Mouse (Mus musculus) kidney, postnatal 0 days (tissue): ENCODE measurements at regions not wholly inside any gene's neighbourhood (a gene's known extent, or its start where the extent isn't known, plus 50 kb on each side); places are given as distances from the start of the nearest gene placed in this dataset.

Source experiments
- ATAC-seq: fragments of 200-750 bp; cut with Nextera tagmentation; replicated peaks from 2 replicates; pipeline ENCODE4 v1.8.0; 2017; ENCODE audit warnings: low read depth, moderate number of reproducible peaks, moderate TSS enrichment, moderate library complexity; ENCODE audit not compliant: low FRiP score
- DNase-seq: peaks from one replicate; pipeline ENCODE4 v3.0.0-alpha.2; 2016; ENCODE audit warnings: low spot score
- H3K27ac ChIP-seq: fragments of 300-500 bp; sonication (generic); 2 replicates; pipeline ENCODE4 v1.5.1; 2014; ENCODE audit warnings: mild to moderate bottlenecking
- H3K27me3 ChIP-seq: fragments of 300-500 bp; sonication (generic); 2 replicates; pipeline ENCODE4 v1.6.1; 2014; ENCODE audit warnings: low read length, mixed read lengths; ENCODE audit not compliant: insufficient read depth
- H3K36me3 ChIP-seq: fragments of 300-500 bp; sonication (generic); 2 replicates; pipeline ENCODE4 v1.6.1; 2014; ENCODE audit warnings: low read length, mixed read lengths; ENCODE audit not compliant: insufficient read depth
- H3K4me1 ChIP-seq: fragments of 300-500 bp; sonication (generic); replicated peaks from 2 replicates; pipeline ENCODE4 v1.6.1; 2014; ENCODE audit warnings: antibody characterized with exemption, low read length, mixed read lengths; ENCODE audit not compliant: insufficient read depth
- H3K4me2 ChIP-seq: fragments of 300-500 bp; sonication (generic); 2 replicates; pipeline ENCODE4 v1.6.1; 2014; ENCODE audit warnings: mild to moderate bottlenecking, low read length, moderate library complexity, mixed read lengths
- H3K4me3 ChIP-seq: fragments of 300-500 bp; sonication (generic); replicated peaks from 2 replicates; pipeline ENCODE4 v1.5.1; 2014; ENCODE audit warnings: low read depth, low read length
- H3K9ac ChIP-seq: fragments of 300-500 bp; sonication (generic); 2 replicates; pipeline ENCODE4 v1.6.1; 2014; ENCODE audit warnings: low read depth, low read length
- H3K9me3 ChIP-seq: fragments of 300-500 bp; sonication (generic); replicated peaks from 2 replicates; pipeline ENCODE4 v1.6.1; 2016; ENCODE audit warnings: low read length, inconsistent platforms, mixed read lengths
- CTCF ChIP-seq: IDR thresholded peaks from 2 replicates; pipeline ENCODE4 v1.5.1; 2016; ENCODE audit warnings: antibody characterized with exemption, low read depth, mild to moderate bottlenecking, moderate library complexity
- WGBS: fragments of 180-500 bp; shearing (Covaris S2); extraction: QIAGEN DNeasy Blood & Tissue Kit; methylation state at CpG from one replicate; pipeline ENCODE4 v1.1.7; 2014; 5-methylcytosine and 5-hydroxymethylcytosine counted together

DNA sequence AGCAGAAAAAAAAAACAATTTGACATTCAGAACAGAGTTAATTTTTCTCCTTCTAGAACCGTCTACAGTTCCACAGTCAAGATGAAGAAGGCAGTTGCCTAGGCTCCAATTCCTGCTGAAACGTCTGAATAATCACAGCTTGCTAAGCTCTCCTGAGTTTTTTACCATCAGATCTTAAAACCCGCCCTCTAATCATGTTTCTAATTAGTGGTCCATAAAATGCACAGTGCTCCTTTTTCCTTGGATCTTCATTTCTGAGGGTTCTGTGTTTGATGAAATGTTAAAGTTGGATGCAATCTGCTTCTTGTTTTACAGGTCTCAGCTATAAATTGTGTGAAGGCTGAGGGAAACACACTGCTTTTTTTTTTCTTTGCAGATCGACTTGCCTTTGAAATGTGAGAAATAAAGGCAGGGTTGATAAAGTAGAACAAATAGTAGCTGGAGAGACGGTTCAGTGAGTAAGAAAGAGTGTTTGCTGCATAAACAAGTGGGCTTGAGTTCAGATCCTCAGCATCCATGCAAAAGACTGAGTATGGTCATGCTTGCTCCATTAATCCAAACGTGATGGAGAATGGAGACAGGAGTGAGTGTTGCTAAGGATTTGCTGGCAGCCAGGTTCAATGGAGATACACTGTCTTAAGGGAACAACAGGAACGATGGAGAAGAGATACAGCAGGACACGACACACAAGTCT lies 499.3 kb downstream of the Nuf2 start:
- no peak overlapping the region for H3K9ac ChIP-seq
- 30% methylated on average over 8 of the region's 8 CpGs for WGBS
- DNase-seq (peak; percentile 75), ATAC-seq (no peak)
- no peak overlapping the region for H3K4me3 ChIP-seq
- H3K27ac ChIP-seq, result no peak overlapping the region
- no peaks in the 10 kb centered on the region for H3K4me1 ChIP-seq
- TF ChIP-seq CTCF, result no peak
- no peaks in the 10 kb centered on the region for H3K36me3 ChIP-seq
- no peak overlapping the region for H3K4me2 ChIP-seq
- no peaks in the 10 kb centered on the region for H3K27me3 ChIP-seq
- H3K9me3 ChIP-seq, result no peaks in the 10 kb centered on the region

DNA sequence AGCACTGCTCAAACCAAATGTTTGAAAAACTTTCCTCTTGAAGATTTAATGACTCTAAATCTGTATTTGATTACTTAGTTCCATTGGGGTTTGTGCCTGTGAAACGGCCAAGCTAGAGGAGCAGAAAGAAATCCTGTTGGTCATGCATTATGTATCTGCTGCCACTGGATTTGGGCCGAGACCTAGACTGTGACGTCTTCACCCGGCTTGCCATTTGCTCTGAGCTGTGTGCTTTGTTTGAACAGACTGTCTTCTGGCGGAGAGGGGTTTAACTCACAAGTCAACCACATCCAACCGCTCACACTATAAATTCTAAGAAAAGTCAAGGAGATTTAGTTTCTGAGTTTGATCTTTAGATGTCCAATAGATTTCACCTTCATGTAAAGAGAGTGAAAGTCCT lies 503.6 kb downstream of the Nuf2 start:
- no peaks in the 10 kb centered on the region for H3K4me1 ChIP-seq
- no peak overlapping the region for H3K4me2 ChIP-seq
- ATAC-seq (no peak), DNase-seq (no peak)
- no peak overlapping the region for H3K27ac ChIP-seq
- no peaks in the 10 kb centered on the region for H3K27me3 ChIP-seq
- no peaks in the 10 kb centered on the region for H3K9me3 ChIP-seq
- no peaks in the 10 kb centered on the region for H3K36me3 ChIP-seq
- TF ChIP-seq CTCF, result no peak
- no peak overlapping the region for H3K9ac ChIP-seq
- no peak overlapping the region for H3K4me3 ChIP-seq
- 58% methylated on average over 6 of the region's 6 CpGs for WGBS

DNA sequence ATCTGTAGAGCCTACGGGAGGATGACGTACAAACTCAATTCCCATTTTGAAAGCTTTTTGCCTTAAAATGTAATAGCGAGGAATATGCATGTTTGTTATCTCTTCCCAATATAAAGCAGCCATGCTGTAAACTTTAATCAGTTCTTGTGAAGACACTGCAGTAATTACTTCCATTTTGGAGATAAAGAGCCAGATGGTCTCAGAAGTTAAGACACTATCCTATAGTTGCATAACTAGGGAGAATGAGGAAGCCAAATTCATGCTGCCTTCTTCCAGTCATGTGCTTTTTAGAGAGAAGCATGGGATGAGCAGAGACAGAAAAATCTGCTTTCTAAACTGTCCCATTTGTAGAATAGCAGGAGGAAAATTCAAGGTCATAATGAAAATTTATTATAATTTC lies 504.0 kb downstream of the Nuf2 start:
- no peaks in the 10 kb centered on the region for H3K9me3 ChIP-seq
- no peak overlapping the region for H3K4me3 ChIP-seq
- no peak overlapping the region for H3K27ac ChIP-seq
- no peak for ATAC-seq
- DNase-seq, result no peak
- no peak overlapping the region for H3K9ac ChIP-seq
- WGBS, result 89% methylated on average over 3 of the region's 3 CpGs
- H3K36me3 ChIP-seq, result no peaks in the 10 kb centered on the region
- H3K4me1 ChIP-seq, result no peaks in the 10 kb centered on the region
- H3K4me2 ChIP-seq, result no peak overlapping the region
- H3K27me3 ChIP-seq, result no peaks in the 10 kb centered on the region
- no peak for TF ChIP-seq CTCF

DNA sequence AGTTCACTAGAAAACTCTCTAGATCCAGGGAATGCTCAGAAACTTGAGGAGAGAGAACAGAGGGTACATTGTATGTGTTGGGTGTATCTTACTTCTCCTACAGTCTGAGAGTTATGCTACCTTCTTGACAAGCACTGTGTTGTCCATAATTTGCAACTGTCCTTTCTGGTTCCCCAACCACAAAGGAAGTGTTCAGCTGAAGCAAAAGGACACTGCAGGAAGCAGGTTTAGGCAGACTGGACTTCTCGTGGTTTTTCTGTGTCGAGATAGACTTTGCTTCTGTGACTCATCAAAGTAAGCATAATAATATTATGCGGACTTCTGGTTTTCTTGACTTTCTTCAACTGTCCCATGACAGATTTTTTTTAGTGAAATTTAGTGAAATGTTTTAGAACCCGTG lies 506.7 kb downstream of the Nuf2 start:
- DNase-seq (no peak), ATAC-seq (no peak)
- no peak overlapping the region for H3K4me2 ChIP-seq
- no peak overlapping the region for H3K27ac ChIP-seq
- WGBS, result 74% methylated on average over 4 of the region's 4 CpGs
- TF ChIP-seq CTCF, result no peak
- no peak overlapping the region for H3K4me3 ChIP-seq
- H3K36me3 ChIP-seq, result no peaks in the 10 kb centered on the region
- H3K9ac ChIP-seq, result no peak overlapping the region
- H3K9me3 ChIP-seq, result no peaks in the 10 kb centered on the region
- H3K4me1 ChIP-seq, result no peaks in the 10 kb centered on the region
- H3K27me3 ChIP-seq, result no peaks in the 10 kb centered on the region

DNA sequence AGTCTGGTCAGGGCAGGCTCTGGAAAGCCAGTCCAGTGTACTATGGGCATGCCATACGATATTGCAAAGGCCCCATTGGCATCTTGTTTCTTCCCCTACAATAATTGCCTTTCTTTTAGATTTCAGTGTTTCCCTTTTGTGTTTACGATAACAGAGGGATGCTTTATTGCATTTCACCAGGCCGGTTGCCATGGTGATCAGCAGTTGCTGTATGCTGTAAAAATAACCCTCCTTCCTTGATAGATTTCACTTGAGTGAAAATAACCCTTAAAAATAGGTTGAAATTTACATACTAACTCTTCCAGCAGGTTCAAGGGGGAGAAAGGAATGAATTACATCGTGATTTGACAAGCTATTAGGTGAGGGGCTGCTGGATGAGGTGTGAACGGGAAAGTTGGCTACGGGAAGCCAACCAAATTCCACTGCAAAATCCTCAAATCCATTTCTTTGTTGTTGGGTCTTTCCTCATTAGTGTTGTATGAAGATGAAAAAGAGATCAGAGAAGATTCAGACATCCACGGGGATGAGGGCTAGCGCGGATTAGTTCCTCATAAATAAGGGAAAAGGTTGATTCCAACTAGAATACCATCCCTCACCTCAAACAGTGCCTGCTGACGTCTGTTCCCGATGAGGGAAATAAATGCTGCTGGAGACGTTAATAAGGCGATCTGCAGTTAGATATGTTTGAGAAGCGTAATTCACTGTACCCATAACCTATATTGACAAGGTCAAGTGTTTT lies 539.6 kb downstream of the Nuf2 start:
- no peak overlapping the region for H3K4me3 ChIP-seq
- no peak overlapping the region for H3K27ac ChIP-seq
- no peak overlapping the region for H3K4me2 ChIP-seq
- H3K4me1 ChIP-seq, result no peaks in the 10 kb centered on the region
- H3K27me3 ChIP-seq, result no peaks in the 10 kb centered on the region
- no peak for TF ChIP-seq CTCF
- DNase-seq (peak; percentile 44), ATAC-seq (no peak)
- 77% methylated on average over 14 of the region's 14 CpGs for WGBS
- H3K36me3 ChIP-seq, result no peaks in the 10 kb centered on the region
- no peak overlapping the region for H3K9ac ChIP-seq
- no peaks in the 10 kb centered on the region for H3K9me3 ChIP-seq

DNA sequence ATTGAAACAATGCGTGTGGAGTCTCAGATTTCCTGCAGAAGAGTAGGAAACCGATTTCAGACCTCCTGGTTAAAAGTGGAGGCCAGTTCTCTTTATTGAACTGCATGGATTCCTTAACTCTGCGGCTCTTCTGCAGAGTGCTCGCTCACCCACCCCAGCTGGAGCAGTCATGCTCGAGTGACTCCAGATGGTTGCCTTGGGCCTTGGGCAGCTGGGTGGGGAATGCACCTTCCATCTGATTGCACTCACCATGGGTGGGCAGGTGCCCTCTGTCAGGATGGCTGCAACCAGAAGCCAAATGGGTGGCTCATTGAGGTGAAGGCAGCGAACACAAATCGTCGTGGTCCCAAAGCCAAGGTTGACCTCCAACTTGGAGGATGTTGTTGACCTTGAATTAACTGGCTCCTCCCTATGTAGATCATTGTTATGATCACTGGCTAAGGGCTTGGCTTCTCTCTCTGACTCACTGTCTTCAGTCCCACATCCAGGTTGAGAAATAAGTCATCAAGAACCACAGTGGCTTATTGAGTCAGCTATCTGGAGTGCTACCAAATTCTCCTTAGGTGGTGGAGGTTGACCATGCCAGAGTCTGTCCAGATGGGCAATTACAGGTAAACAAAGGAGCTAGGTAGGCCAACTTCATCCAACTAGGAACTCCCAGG lies 543.1 kb upstream of the Pbx1 start:
- Histone ChIP-seq H3K4me3 (no peak overlapping the region), H3K4me1 (peaks cover 4% of the 10 kb centered on the region; the same call in 1 of the 2 replicates), H3K9ac (no peak overlapping the region), H3K27ac (no peak overlapping the region), H3K4me2 (no peak overlapping the region), H3K36me3 (no peaks in the 10 kb centered on the region), H3K9me3 (no peaks in the 10 kb centered on the region), H3K27me3 (no peaks in the 10 kb centered on the region)
- peak; percentile 12 for DNase-seq
- no peak for ATAC-seq
- no peak for TF ChIP-seq CTCF
- 23% methylated on average over 8 of the region's 8 CpGs for WGBS
